Mouse (Mus musculus): ENCODE results near the gene Sncb.

Sncb gene

DNA sequence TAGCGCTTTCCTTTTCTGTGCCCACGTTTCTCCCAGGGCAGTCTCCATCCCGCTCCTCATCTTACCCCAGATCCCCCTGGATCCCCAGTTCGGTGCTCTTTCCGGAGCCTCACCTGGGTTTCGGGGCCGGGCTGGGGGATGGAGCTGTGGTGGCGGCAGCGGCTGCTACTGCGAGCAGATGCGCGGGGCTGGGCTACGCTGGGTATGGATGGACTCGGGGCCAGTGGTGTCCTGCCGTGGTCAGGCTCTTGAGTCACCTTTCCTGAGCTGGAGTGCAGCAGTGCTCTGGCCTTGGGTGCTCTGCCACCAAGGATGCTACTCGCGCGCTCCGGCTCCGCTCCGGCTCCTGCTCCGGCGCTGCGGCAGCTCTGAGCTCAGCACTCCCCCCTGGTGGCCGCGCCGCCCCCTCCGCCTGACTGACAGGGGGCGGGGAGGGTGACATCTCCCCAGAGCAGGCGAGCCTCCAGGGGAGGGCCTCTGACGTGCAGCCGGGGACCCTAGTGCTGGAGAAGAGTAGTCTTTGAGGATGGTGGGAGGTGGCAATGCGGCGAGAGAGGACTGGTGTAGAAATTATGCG lies at the start of gene Sncb:
Sncb (minus strand) TSS at position 404 of the 577 bp plus-strand sequence.
- ChIA-PET CTCF (interaction anchor here (0.5 to 2.8 kb wide), 35 partner anchors 8 to 678 kb away, joined by 3 to 27 read pairs (median 4); partner anchors contain the start of genes Eif4e1b (in 2 of the 4), Tspan17 (in 2 of the 4) and Grk6 (in 1 of the 4)), POLR2A (interaction anchor here (0.6 to 2.9 kb wide), 22 partner anchors 8 to 597 kb away, joined by 3 to 17 read pairs (median 3); partner anchors contain the start of genes Tspan17 (in 2 of the 4), Eif4e1b (in 1 of the 4), Lman2 (in 1 of the 4) and Rnf44 (in 1 of the 4))

- POLR2A ChIA-PET: no interaction called here
- CTCF ChIA-PET: interaction anchor here in 1 of 4 experiments (0.7 to 1.0 kb wide), 3 partner anchors 10 to 507 kb away, joined by 3 to 4 read pairs (median 3); no protein-coding TSS in a partner anchor
Observed at GRCm38 (mm10) chr13:54813381-54813780, 47.0 kb upstream of the Sncb start.

- CTCF ChIA-PET: interaction anchor here in 2 of 4 experiments (0.5 to 1.5 kb wide), 5 partner anchors 12 to 94 kb away, joined by 3 to 9 read pairs (median 7); no protein-coding TSS in a partner anchor
- POLR2A ChIA-PET: interaction anchor here in 2 of 4 experiments (1.0 to 1.3 kb wide), 3 partner anchors 12 to 63 kb away, joined by 3 read pairs; no protein-coding TSS in a partner anchor
Observed at GRCm38 (mm10) chr13:54811476-54811875, 45.1 kb upstream of the Sncb start.

- ChIA-PET CTCF (no interaction called here), POLR2A (interaction anchor here in 1 of 4 experiments (0.6 kb wide), 1 partner anchor 141 kb away, joined by 3 read pairs; no protein-coding TSS in a partner anchor)
Observed at GRCm38 (mm10) chr13:54808067-54808466, 41.7 kb upstream of the Sncb start.

- ChIA-PET CTCF (interaction anchor here in 3 of 4 experiments (0.6 to 2.9 kb wide), 8 partner anchors 9 to 104 kb away, joined by 3 to 22 read pairs (median 4); no protein-coding TSS in a partner anchor), POLR2A (interaction anchor here in 2 of 4 experiments (0.7 to 1.0 kb wide), 2 partner anchors 11 to 13 kb away, joined by 3 read pairs; no protein-coding TSS in a partner anchor)
Observed at GRCm38 (mm10) chr13:54806434-54806976, 40.1 kb upstream of the Sncb start.

GRCm38 (mm10) chr13:54805134-54805838 lies 38.9 kb upstream of the Sncb start:
- CTCF ChIA-PET: interaction anchor here (0.6 to 2.9 kb wide), 38 partner anchors 9 to 401 kb away, joined by 3 to 22 read pairs (median 4); partner anchors contain the start of genes Hk3 (in 1 of the 4), Sncb (in 1 of the 4) and Tspan17 (in 1 of the 4)
- POLR2A ChIA-PET: interaction anchor here in 3 of 4 experiments (0.6 to 1.1 kb wide), 7 partner anchors 13 to 377 kb away, joined by 3 to 4 read pairs (median 3); partner anchors contain the start of gene Rnf44 (in 1 of the 3)

- ChIA-PET POLR2A (interaction anchor here in 3 of 4 experiments (0.6 to 1.4 kb wide), 3 partner anchors 14 to 59 kb away, joined by 3 read pairs; partner anchors contain the start of gene Tspan17 (in 1 of the 3)), CTCF (interaction anchor here in 2 of 4 experiments (0.6 to 1.6 kb wide), 8 partner anchors 9 to 440 kb away, joined by 3 to 7 read pairs (median 4); no protein-coding TSS in a partner anchor)
Observed at GRCm38 (mm10) chr13:54803010-54803409, 36.6 kb upstream of the Sncb start.

- POLR2A ChIA-PET: interaction anchor here (1.1 to 2.3 kb wide), 5 partner anchors 11 to 93 kb away, joined by 3 to 7 read pairs (median 3); partner anchors contain the start of gene Eif4e1b (in 1 of the 4)
- CTCF ChIA-PET: interaction anchor here (0.5 to 4.0 kb wide), 108 partner anchors 10 to 717 kb away, joined by 3 to 35 read pairs (median 4); partner anchors contain the start of genes Unc5a (in 3 of the 4), Sncb (in 2 of the 4), Tspan17 (in 2 of the 4) and Eif4e1b (in 1 of the 4)
Observed at GRCm38 (mm10) chr13:54800206-54800605, 33.8 kb upstream of the Sncb start.

- CTCF ChIA-PET: interaction anchor here (0.5 to 4.0 kb wide), 123 partner anchors 10 to 1160 kb away, joined by 3 to 35 read pairs (median 4); partner anchors contain the start of genes Unc5a (in 3 of the 4), Fgfr4 (in 2 of the 4), Sncb (in 2 of the 4) and Tspan17 (in 2 of the 4)
- POLR2A ChIA-PET: interaction anchor here (0.5 to 2.3 kb wide), 9 partner anchors 12 to 360 kb away, joined by 3 to 7 read pairs (median 3); partner anchors contain the start of gene Eif4e1b (in 1 of the 4)
Observed at GRCm38 (mm10) chr13:54799701-54800100, 33.3 kb upstream of the Sncb start.

DNA sequence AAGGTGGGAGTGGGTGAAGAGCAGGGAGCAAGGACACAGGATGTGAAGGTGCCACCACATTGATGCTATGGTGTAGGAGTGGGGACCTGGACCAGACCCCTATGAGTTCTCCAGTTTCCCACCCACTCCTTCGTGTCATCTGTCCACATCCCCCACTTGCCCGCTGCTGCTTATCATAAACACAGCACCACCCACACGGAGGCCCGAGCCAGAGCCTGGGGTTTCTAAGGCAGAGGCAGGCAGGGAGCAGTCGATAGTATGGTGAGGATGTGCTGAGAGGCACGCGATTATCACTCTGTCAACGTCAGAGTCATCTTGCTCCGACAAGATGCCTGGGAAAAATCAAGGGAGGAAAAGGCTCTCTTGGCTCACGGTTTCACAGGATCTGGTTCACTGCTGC lies 32.3 kb upstream of the Sncb start:
- CTCF ChIA-PET: interaction anchor here (0.6 to 4.0 kb wide), 35 partner anchors 9 to 379 kb away, joined by 3 to 35 read pairs (median 7); partner anchors contain the start of genes Gprin1 (in 1 of the 4), Sncb (in 1 of the 4) and Tspan17 (in 1 of the 4)

GRCm38 (mm10) chr13:54797861-54798643 lies 31.7 kb upstream of the Sncb start:
- POLR2A ChIA-PET: interaction anchor here in 2 of 4 experiments (0.5 to 1.3 kb wide), 4 partner anchors 8 to 107 kb away, joined by 3 to 4 read pairs (median 4); partner anchors contain the start of genes Sncb (in 1 of the 2) and Tspan17 (in 1 of the 2)

More for the DNA sequence above, 32.3 kb upstream of the Sncb start:
- POLR2A ChIA-PET: interaction anchor here in 3 of 4 experiments (0.6 to 2.3 kb wide), 5 partner anchors 13 to 259 kb away, joined by 3 to 7 read pairs (median 3); partner anchors contain the start of gene Eif4e1b (in 1 of the 3)

DNA sequence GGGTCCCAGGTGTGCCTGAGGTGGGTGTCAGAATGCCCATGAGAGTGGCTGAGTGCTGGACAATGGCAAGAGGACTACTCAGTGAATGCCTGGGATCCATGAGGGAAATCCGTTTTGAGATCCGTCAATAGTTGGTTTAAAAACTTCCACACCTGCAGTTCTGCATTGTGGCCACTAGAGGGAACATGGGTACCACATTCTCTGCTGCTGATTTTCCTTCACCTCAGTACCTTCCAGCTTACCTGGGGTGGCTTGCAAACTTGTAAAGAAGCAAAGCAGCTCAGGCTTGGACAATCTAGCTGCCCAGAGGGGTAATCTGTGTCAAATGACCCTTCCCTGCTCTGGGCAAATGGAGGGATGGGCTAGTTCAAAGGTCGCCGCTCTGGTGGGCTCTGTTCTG lies 31.0 kb upstream of the Sncb start:
- POLR2A ChIA-PET: interaction anchor here in 3 of 4 experiments (0.7 to 1.8 kb wide), 5 partner anchors 8 to 222 kb away, joined by 3 to 4 read pairs (median 4); partner anchors contain the start of genes Sncb (in 1 of the 3) and Tspan17 (in 1 of the 3)
- CTCF ChIA-PET: interaction anchor here (0.6 to 4.0 kb wide), 46 partner anchors 8 to 1837 kb away, joined by 3 to 25 read pairs (median 4); partner anchors contain the start of genes Sncb (in 3 of the 4), Tspan17 (in 2 of the 4), Fgfr4 (in 1 of the 4) and Gprin1 (in 1 of the 4)

More at GRCm38 (mm10) chr13:54797861-54798643, 31.7 kb upstream of the Sncb start:
- CTCF ChIA-PET: interaction anchor here (0.5 to 4.0 kb wide), 49 partner anchors 8 to 1836 kb away, joined by 3 to 25 read pairs (median 4); partner anchors contain the start of genes Sncb (in 3 of the 4), Tspan17 (in 2 of the 4), Fgfr4 (in 1 of the 4) and Gprin1 (in 1 of the 4)

GRCm38 (mm10) chr13:54794843-54795242 lies 28.4 kb upstream of the Sncb start:
- ChIA-PET POLR2A (interaction anchor here in 3 of 4 experiments (0.6 to 2.2 kb wide), 11 partner anchors 10 to 494 kb away, joined by 3 to 5 read pairs (median 3); partner anchors contain the start of gene Eif4e1b (in 1 of the 3)), CTCF (interaction anchor here (0.6 to 2.5 kb wide), 18 partner anchors 9 to 263 kb away, joined by 3 to 11 read pairs (median 4); partner anchors contain the start of gene Sncb (in 2 of the 4))

DNA sequence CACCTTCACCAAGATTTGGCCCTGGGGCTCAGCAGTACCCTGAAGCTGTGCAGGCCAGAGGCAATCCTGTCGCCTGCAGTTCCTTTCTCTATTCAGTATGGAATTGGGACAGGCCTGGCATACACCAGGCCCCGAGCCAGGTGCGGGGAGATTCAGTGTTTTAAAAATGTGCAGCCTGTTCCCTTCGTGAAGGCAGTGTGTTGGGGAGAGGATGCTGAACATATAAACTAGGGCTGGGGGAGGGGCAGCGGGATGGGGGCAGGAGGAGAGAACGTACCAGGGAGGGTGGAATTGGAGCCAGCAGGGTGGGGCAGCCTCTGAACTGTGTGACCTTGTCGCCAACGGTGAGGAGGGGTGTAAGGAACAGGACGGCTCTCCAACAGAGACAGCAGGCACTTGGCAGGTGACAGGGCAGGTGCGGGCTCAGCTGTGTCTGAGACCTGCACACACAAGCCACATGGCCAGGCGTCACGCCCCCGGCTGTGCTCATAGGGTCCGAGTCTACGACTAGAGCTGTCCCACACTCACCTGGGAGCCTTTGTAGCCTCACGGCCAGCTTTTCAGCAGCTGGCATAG lies 27.7 kb upstream of the Sncb start:
- POLR2A ChIA-PET: interaction anchor here in 3 of 4 experiments (0.6 to 5.3 kb wide), 18 partner anchors 9 to 495 kb away, joined by 3 to 34 read pairs (median 3); partner anchors contain the start of genes Eif4e1b (in 1 of the 3) and Sncb (in 1 of the 3)
- CTCF ChIA-PET: interaction anchor here (0.6 to 3.0 kb wide), 26 partner anchors 9 to 527 kb away, joined by 3 to 21 read pairs (median 4); partner anchors contain the start of genes Sncb (in 2 of the 4) and Eif4e1b (in 1 of the 4)
